Mouse (Mus musculus) frontal cortex, postnatal 25 days (tissue): ENCODE results near the gene Nat8.
"Not testable (repeated sequence)": the region's sequence is repeated elsewhere in the genome, so short reads cannot be mapped to it uniquely, and the experiment has no call there.

ENCODE experiments used
- DNase-seq, 2 experiments: peaks; one replicate each; pipeline ENCODE4 v3.0.0; 2022; ENCODE audit warnings: low spot score in 2 of 2

Nat8 gene

GRCm38 (mm10) chr6:85836098-85836497 lies 4.2 kb upstream of the Nat8 start:
- not testable (repeated sequence) for DNase-seq

GRCm38 (mm10) chr6:85835104-85835503 lies 3.2 kb upstream of the Nat8 start:
- not testable (repeated sequence) for DNase-seq

- not testable (repeated sequence) for DNase-seq
These were observed 2.7 kb upstream of the Nat8 start for GRCm38 (mm10) chr6:85834504-85835100.

GRCm38 (mm10) chr6:85829462-85829861 lies 2.4 kb downstream of the Nat8 start:
- DNase-seq = no peak

- no peak for DNase-seq
These were observed 6.0 kb downstream of the Nat8 start for GRCm38 (mm10) chr6:85825886-85826285.

GRCm38 (mm10) chr6:85823382-85824090 lies 8.3 kb downstream of the Nat8 start:
- DNase-seq = no peak

GRCm38 (mm10) chr6:85822286-85822685 lies 9.6 kb downstream of the Nat8 start:
- DNase-seq = no peak

GRCm38 (mm10) chr6:85820837-85821236 lies 11.0 kb downstream of the Nat8 start, which contains the start of the genes Nat8f6 and Nat8f5:
Nat8f6 (minus strand) TSS chr6:85820954.
Nat8f5 (minus strand) TSS chr6:85820972.
- no peak for DNase-seq

- DNase-seq = no peak
These were observed 13.5 kb downstream of the Nat8 start for GRCm38 (mm10) chr6:85818338-85818737.

- no peak for DNase-seq
These were observed 18.5 kb downstream of the Nat8 start for GRCm38 (mm10) chr6:85813339-85813738.

GRCm38 (mm10) chr6:85810942-85811537 lies 20.8 kb downstream of the Nat8 start:
- DNase-seq = not testable (repeated sequence)

- not testable (repeated sequence) for DNase-seq
These were observed 21.4 kb downstream of the Nat8 start for GRCm38 (mm10) chr6:85810514-85810913.

GRCm38 (mm10) chr6:85809784-85810183 lies 22.1 kb downstream of the Nat8 start:
- not testable (repeated sequence) for DNase-seq

- not testable (repeated sequence) for DNase-seq
These were observed 28.7 kb downstream of the Nat8 start for GRCm38 (mm10) chr6:85803180-85803579.
